ENCODE assay signal across 8 mouse cellular contexts in genomic region chr6:113501388-113502084, GRCm38 (mm10). TPM values are rescaled to one million over a fixed set of nuclear protein-coding genes. Genes with fewer than 3 reads are reported as not detected.
DNase-seq lines count a peak whose midpoint lies in the region; ATAC-seq and TF ChIP-seq lines count a peak whose summit lies in the region.

TSS of gene Prrt3 (minus strand) at chr6:113501931.

- H3K36me3 ChIP-seq in heart, embryonic 12.5 days = no peaks in the 10 kb centered on the region

- H3K27me3 ChIP-seq in heart, embryonic 12.5 days (replicated peaks) = peaks cover 58% of the 10 kb centered on the region
- no peaks in the 10 kb centered on the region for H3K27me3 ChIP-seq in cerebellum, adult 2 months (ENCODE audit: control insufficient read depth, insufficient read depth, low read length)

- peak within 1 kb of the TSS; percentile 13; the same call in 1 of the 2 replicates for H3K9ac ChIP-seq in heart, embryonic 12.5 days

- TF ChIP-seq POLR2A in cerebellum, adult 2 months (IDR thresholded peaks at IDR 0.05; ENCODE audit: borderline replicate concordance, insufficient read depth, low read length) = peak; percentile 94

- peak within 1 kb of the TSS; percentile 30 for H3K4me3 ChIP-seq in heart, embryonic 12.5 days
- peak within 1 kb of the TSS; percentile 95 for H3K4me3 ChIP-seq in cerebellum, adult 2 months (replicated peaks; ENCODE audit: insufficient read depth, low read depth, low read length)

- intact Hi-C loops in heart, postnatal 25 days (cut with DNase I) = no loop called here

- H3K4me2 ChIP-seq in heart, embryonic 12.5 days = peak within 1 kb of the TSS; percentile 66

- 3% methylated on average over 32 of the region's 32 CpGs for WGBS in heart, embryonic 12.5 days
- WGBS in cerebellum, adult 2 months = under 1% methylated on average over 30 of the region's 32 CpGs

- peaks cover 6% of the 10 kb centered on the region for H3K4me1 ChIP-seq in heart, embryonic 12.5 days (replicated peaks)
- no peaks in the 10 kb centered on the region for H3K4me1 ChIP-seq in cerebellum, adult 2 months (ENCODE audit: control insufficient read depth, insufficient read depth, low read length)

- TF ChIP-seq CTCF in cerebellum, adult 2 months (IDR thresholded peaks at IDR 0.05; ENCODE audit: borderline replicate concordance, insufficient read depth, low read depth, low read length) = no peak

- peaks cover 6% of the 10 kb centered on the region; the same call in 1 of the 2 replicates for H3K9me3 ChIP-seq in heart, embryonic 12.5 days (replicated peaks)

- no peak within 1 kb of the TSS for H3K27ac ChIP-seq in heart, embryonic 12.5 days (ENCODE audit: poor library complexity, severe bottlenecking)
- H3K27ac ChIP-seq in cerebellum, adult 2 months (ENCODE audit: insufficient read depth, low read length) = peak within 1 kb of the TSS; percentile 93

- no peak; the same call in 1 of the 2 replicates for ATAC-seq in heart, embryonic 12.5 days (ENCODE audit: insufficient number of reproducible peaks, low FRiP score)
- ATAC-seq in monocyte, adult 5-6 weeks (replicated peaks; ENCODE audit: insufficient number of reproducible peaks, low FRiP score, low TSS enrichment, poor library complexity, severe bottlenecking) = no peak
- no peak for ATAC-seq in CD4-positive, CD25-positive, alpha-beta regulatory T cell, adult 4 months

- DNase-seq in heart, postnatal 25 days (ENCODE audit: low spot score) = no peak
- peak; percentile 87 to 90 for DNase-seq in cerebellum, adult 2 months
- peak in 1 of 2 experiments; percentile 81 for DNase-seq in frontal cortex, adult 2 months (ENCODE audit: extremely low spot score in 1 of 2, low spot score in 1 of 2)
- peak; percentile 65 to 79 for DNase-seq in left cerebral cortex, adult 8-10 months (ENCODE audit: low spot score in 2 of 2)
- peak; percentile 69 for DNase-seq in retina, embryonic 14.5 days (ENCODE audit: low spot score)

RNA-seq across cellular contexts. Expression of gene Prrt3, which starts in this region (rescaled TPM):
- polyA plus RNA-seq in heart, embryonic 12.5 days (2016; fragmentation: Nextera tagmentation; extraction: Ambion mirVana) = 0.28 and 0.40 TPM in 2 replicates
- total RNA-seq in heart, postnatal 25 days (2021) = not detected
- polyA plus RNA-seq in cerebellum, adult 2 months (2012; rRNA removed) = 41.2 and 43.0 TPM in 2 replicates
- 30.2 and 31.0 TPM in 2 replicates for polyA plus RNA-seq in frontal cortex, adult 2 months (2012; rRNA removed)
- 10 to 100 TPM; 49.5 to 55.2 (median 53.5) TPM for total RNA-seq in left cerebral cortex, adult 8-10 months (2022)
- not detected in 3 replicates for total RNA-seq in monocyte, adult 5-6 weeks (2017)
- polyA plus RNA-seq in CD4-positive, CD25-positive, alpha-beta regulatory T cell, adult 4 months (2017; shearing (Covaris generic)) = not detected

Comparison
In these comparisons a context has a peak if more than half of its experiments do, and no peak if none do; other contexts are left out.
1. RNA of gene Prrt3 (total RNA-seq): 49.5 to 55.2 TPM in left cerebral cortex, adult 8-10 months; not detected in heart, postnatal 25 days and not detected in monocyte, adult 5-6 weeks; every median in the first group is over 10 times any median in the second.
2. RNA of gene Prrt3 (polyA plus RNA-seq): 41.2 to 43.0 TPM in cerebellum, adult 2 months and 30.2 to 31.0 TPM in frontal cortex, adult 2 months; 0.28 to 0.40 TPM in heart, embryonic 12.5 days and not detected in CD4-positive, CD25-positive, alpha-beta regulatory T cell, adult 4 months; every median in the first group is over 10 times any median in the second.